Mouse (Mus musculus): Measurements from ENCODE around the gene Dnajc5. TPM values are rescaled to one million over a fixed set of nuclear protein-coding genes. Genes with fewer than 3 reads are reported as not detected.

Gene Dnajc5
- polyA plus RNA-seq, 1 experiment from 2014 or later: 263 TPM

DNA sequence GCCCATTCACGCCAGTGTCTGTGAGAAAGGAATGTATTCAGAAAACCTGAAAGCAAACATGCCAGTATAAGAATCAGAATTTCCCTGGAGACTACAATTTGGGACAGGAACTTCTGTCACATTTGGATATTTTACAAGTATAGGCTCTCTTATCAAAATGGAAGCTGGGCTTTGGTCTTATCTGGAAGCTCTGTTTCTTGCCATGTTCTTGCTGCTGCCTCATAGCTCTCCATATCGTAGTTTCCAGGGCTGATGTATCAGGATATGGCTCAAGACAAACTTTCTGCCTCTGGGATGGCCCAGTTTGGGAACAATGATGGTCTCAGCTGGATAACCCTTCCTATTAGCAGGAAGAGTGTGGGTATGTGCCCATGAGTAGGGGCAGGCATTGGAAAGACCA lies 56.3 kb downstream of the Dnajc5 start:
- Histone ChIP-seq H3K9ac (replicated peaks) (no peak overlapping the region), H3K36me3 (peaks cover 9% of the 10 kb centered on the region; the same call in 1 of the 2 replicates), H3K4me1 (peaks cover 47% of the 10 kb centered on the region), H3K4me3 (replicated peaks) (no peak overlapping the region), H3K9me3 (replicated peaks) (no peaks in the 10 kb centered on the region), H3K4me2 (no peak overlapping the region), H3K27ac (replicated peaks) (no peak overlapping the region), H3K27me3 (replicated peaks) (no peaks in the 10 kb centered on the region)
- no peak for ATAC-seq (ENCODE audit: low FRiP score)
- WGBS: 78% methylated on average over 2 of the region's 2 CpGs

DNA sequence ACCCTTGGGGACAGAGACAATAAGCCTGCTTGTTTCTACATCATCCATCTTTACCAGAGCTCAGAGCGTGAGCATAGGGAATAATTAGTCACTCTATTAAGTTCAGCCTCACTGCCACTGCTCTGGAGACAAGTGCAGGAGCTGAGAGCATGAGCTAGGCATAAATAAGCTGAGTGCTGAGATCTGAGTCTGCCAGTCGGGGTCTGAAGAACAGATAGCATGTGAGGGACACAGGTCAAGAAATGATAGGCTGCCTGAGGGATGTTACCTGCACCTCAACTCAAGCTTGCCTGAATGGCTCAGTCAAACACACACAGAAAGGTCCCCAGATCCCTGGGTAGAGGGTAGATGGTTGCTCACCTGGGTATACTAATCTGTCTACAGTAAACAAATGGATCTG lies 56.8 kb downstream of the Dnajc5 start:
- H3K27ac ChIP-seq (replicated peaks): no peak overlapping the region
- H3K27me3 ChIP-seq (replicated peaks): no peaks in the 10 kb centered on the region
- WGBS: 20% methylated on average over 2 of the region's 2 CpGs
- no peaks in the 10 kb centered on the region for H3K9me3 ChIP-seq (replicated peaks)
- H3K9ac ChIP-seq (replicated peaks): no peak overlapping the region
- H3K4me3 ChIP-seq (replicated peaks): no peak overlapping the region
- H3K36me3 ChIP-seq: peaks cover 5% of the 10 kb centered on the region; the same call in 1 of the 2 replicates
- H3K4me2 ChIP-seq: no peak overlapping the region
- no peak for ATAC-seq (ENCODE audit: low FRiP score)
- peaks cover 52% of the 10 kb centered on the region for H3K4me1 ChIP-seq

- no peaks in the 10 kb centered on the region for H3K9me3 ChIP-seq (replicated peaks)
- no peaks in the 10 kb centered on the region for H3K27me3 ChIP-seq (replicated peaks)
- no peak overlapping the region for H3K4me2 ChIP-seq
- H3K4me3 ChIP-seq (replicated peaks): no peak overlapping the region
- peaks cover 4% of the 10 kb centered on the region; the same call in 1 of the 2 replicates for H3K36me3 ChIP-seq
- no peak for ATAC-seq (ENCODE audit: low FRiP score)
- WGBS: 83% methylated on average over 7 of the region's 7 CpGs
- peaks cover 57% of the 10 kb centered on the region for H3K4me1 ChIP-seq
- H3K9ac ChIP-seq (replicated peaks): no peak overlapping the region
- no peak overlapping the region for H3K27ac ChIP-seq (replicated peaks)
Observed at GRCm38 (mm10) chr2:181577981-181578581, 57.8 kb downstream of the Dnajc5 start.

DNA sequence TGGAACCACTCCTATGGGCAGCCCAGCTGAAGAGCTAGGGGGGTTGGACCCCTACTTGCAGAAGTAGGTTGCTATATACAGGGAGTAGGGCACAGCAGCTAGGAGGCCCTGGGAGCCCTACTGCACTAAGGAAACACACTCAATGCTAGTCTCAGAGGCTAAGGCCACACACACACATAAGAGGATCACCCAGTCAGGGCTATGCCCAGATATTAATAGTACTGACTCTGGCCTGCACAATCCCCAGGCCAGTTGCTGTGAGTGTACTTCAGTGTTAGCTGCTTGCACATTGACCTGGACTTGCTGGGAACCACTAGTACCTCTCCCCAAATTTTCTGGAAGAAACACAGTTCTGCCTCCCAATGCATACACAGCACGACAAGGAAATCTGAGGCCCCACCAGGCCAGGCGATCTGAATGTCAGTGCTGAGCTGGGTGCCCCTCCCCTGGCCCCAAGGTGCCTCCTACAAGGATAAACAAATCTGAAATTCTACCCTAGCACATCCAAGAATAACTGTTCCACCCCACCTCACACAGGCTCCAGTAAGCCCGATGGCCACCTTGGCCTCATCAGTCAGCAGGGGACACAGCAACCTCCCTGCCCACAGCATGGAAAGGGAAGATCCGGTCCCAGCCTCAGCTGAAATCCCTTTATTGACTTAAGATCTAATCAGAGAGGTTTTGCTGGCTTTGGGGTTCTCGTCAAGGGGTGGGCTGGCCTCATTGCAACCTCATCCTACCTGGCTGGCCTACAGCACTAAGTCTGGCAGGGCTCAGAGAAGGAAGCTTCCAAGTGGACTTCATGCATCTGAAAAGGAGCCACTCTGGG lies 58.7 kb downstream of the Dnajc5 start:
- Histone ChIP-seq H3K9ac (replicated peaks) (peak overlapping the region; percentile 9; the same call in 1 of the 2 replicates), H3K27ac (replicated peaks) (no peak overlapping the region), H3K27me3 (replicated peaks) (no peaks in the 10 kb centered on the region), H3K36me3 (peaks cover 9% of the 10 kb centered on the region; the same call in 1 of the 2 replicates), H3K4me3 (replicated peaks) (no peak overlapping the region), H3K4me2 (no peak overlapping the region), H3K9me3 (replicated peaks) (no peaks in the 10 kb centered on the region), H3K4me1 (peaks cover 57% of the 10 kb centered on the region)
- 82% methylated on average over 5 of the region's 5 CpGs for WGBS
- no peak for ATAC-seq (ENCODE audit: low FRiP score)

- H3K4me2 ChIP-seq: no peak overlapping the region
- peaks cover 57% of the 10 kb centered on the region for H3K4me1 ChIP-seq
- 91% methylated on average over 1 of the region's 1 CpGs for WGBS
- no peaks in the 10 kb centered on the region for H3K9me3 ChIP-seq (replicated peaks)
- H3K27ac ChIP-seq (replicated peaks): no peak overlapping the region
- no peak for ATAC-seq (ENCODE audit: low FRiP score)
- H3K36me3 ChIP-seq: peaks cover 16% of the 10 kb centered on the region
- no peaks in the 10 kb centered on the region for H3K27me3 ChIP-seq (replicated peaks)
- H3K4me3 ChIP-seq (replicated peaks): no peak overlapping the region
- H3K9ac ChIP-seq (replicated peaks): no peak overlapping the region
Observed at GRCm38 (mm10) chr2:181579681-181580080, 59.4 kb downstream of the Dnajc5 start.

DNA sequence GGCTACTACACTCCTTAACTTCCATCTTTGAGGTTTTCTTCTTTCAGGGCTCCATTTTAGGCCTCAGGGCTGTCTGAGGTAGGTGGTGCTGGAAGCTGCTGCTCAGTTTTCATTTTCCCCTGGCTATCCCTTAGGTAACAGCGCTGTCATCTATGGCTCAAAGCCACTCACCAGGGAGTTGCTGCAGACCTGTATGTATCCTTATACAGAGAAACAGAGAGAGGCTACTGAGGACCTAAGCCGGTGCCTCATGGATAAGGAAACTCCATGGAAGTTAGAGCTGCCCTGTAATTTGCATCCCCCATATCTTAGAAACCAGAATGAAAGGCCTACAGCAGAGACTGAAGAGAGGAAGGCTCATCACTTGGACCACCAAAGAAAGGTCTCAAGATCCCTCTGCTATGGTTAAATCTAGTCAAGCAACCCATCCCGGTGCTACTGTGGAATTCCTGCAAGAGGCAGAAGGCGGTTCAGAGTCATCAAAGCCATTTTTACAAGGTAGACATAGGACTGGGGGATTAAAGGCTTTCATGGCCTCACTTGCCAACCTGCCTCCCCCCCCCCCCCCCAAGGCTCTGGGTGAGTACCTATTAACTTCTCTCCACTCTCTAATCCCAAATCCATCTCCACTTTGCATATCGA lies 60.0 kb downstream of the Dnajc5 start:
- Histone ChIP-seq H3K36me3 (peaks cover 21% of the 10 kb centered on the region), H3K27ac (replicated peaks) (peak overlapping the region; percentile 91), H3K27me3 (replicated peaks) (no peaks in the 10 kb centered on the region), H3K9me3 (replicated peaks) (no peaks in the 10 kb centered on the region), H3K9ac (replicated peaks) (peak overlapping the region; percentile 86), H3K4me3 (replicated peaks) (peak overlapping the region; percentile 60), H3K4me2 (peak overlapping the region; percentile 91), H3K4me1 (peaks cover 57% of the 10 kb centered on the region)
- ATAC-seq (ENCODE audit: low FRiP score): no peak
- WGBS: 80% methylated on average over 5 of the region's 5 CpGs

GRCm38 (mm10) chr2:181581016-181581401 lies 60.7 kb downstream of the Dnajc5 start:
- H3K9me3 ChIP-seq (replicated peaks): no peaks in the 10 kb centered on the region
- no peaks in the 10 kb centered on the region for H3K27me3 ChIP-seq (replicated peaks)
- H3K36me3 ChIP-seq: peaks cover 29% of the 10 kb centered on the region
- H3K4me2 ChIP-seq: peak overlapping the region; percentile 91
- H3K27ac ChIP-seq (replicated peaks): peak overlapping the region; percentile 91
- peak; percentile 86 for ATAC-seq (ENCODE audit: low FRiP score)
- peak overlapping the region; percentile 86 for H3K9ac ChIP-seq (replicated peaks)
- peaks cover 57% of the 10 kb centered on the region for H3K4me1 ChIP-seq
- H3K4me3 ChIP-seq (replicated peaks): peak overlapping the region; percentile 60
- WGBS: 1% methylated on average over 11 of the region's 11 CpGs

DNA sequence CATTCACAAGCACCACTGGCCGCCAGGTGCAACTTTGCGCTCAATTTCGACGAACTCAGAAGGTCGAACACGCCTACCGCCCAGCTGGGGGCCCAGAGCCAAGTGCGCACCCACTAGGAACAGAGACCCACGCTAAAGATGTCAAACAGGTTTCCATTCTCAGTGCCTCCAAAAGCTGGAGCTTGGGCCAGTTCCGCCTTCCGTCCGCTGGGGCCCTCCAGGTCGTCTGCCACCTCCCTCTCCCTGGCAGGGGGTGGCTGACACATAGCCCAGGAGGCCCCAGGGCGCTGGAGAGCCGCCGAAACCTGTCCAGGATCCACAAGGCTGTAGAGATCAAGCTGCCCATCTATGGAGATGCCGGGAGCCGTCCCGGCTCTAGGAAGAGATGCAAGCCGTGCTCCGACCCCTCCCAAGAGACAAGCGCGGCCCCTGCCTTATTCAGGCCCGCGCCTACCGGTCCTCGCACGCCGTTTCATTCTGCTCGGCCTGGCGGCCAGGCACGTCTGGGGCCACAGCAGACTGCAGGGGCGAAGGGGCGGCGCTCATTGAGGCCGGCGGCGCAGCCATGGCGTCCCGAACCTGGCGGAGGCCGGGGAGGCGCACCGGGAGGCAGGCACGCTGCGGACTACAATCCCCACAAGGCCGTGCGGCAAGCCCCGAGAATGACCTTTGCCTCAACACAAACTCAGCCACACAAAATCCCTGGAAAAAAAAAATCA lies 61.3 kb downstream of the Dnajc5 start:
- peaks cover 57% of the 10 kb centered on the region for H3K4me1 ChIP-seq
- H3K27me3 ChIP-seq (replicated peaks): no peaks in the 10 kb centered on the region
- no peaks in the 10 kb centered on the region for H3K9me3 ChIP-seq (replicated peaks)
- peak overlapping the region; percentile 91 for H3K4me2 ChIP-seq
- peak overlapping the region; percentile 86 for H3K9ac ChIP-seq (replicated peaks)
- peaks cover 34% of the 10 kb centered on the region for H3K36me3 ChIP-seq
- H3K4me3 ChIP-seq (replicated peaks): peak overlapping the region; percentile 60
- peak overlapping the region; percentile 91 for H3K27ac ChIP-seq (replicated peaks)
- under 1% methylated on average over 49 of the region's 49 CpGs for WGBS
- ATAC-seq (ENCODE audit: low FRiP score): peak; percentile 80

DNA sequence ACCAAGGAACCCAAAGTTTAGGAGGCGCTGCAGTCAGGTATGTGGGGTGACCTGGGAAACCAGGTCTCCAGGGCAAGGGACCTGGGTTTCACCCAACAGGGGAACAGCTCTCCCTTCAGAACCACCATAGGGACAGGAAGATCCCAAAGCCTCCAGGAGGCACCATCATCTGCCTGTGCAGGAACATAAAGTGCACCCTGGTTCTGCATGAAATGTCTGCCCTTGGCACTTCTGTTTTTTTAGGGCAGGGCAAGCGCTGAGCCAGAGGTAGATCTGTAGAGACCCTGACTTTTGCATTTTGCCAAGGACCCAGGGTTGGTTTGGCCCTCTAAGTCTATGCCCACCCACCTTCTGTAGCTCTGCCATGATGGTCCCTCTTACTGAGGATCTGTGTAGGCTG lies 62.1 kb downstream of the Dnajc5 start:
- Histone ChIP-seq H3K9me3 (replicated peaks) (no peaks in the 10 kb centered on the region), H3K4me3 (replicated peaks) (peak overlapping the region; percentile 60; the same call in 1 of the 2 replicates), H3K4me1 (peaks cover 49% of the 10 kb centered on the region), H3K27me3 (replicated peaks) (no peaks in the 10 kb centered on the region), H3K4me2 (peak overlapping the region; percentile 91), H3K27ac (replicated peaks) (peak overlapping the region; percentile 91), H3K36me3 (peaks cover 42% of the 10 kb centered on the region), H3K9ac (replicated peaks) (no peak overlapping the region)
- WGBS: 93% methylated on average over 2 of the region's 2 CpGs
- ATAC-seq (ENCODE audit: low FRiP score): no peak

DNA sequence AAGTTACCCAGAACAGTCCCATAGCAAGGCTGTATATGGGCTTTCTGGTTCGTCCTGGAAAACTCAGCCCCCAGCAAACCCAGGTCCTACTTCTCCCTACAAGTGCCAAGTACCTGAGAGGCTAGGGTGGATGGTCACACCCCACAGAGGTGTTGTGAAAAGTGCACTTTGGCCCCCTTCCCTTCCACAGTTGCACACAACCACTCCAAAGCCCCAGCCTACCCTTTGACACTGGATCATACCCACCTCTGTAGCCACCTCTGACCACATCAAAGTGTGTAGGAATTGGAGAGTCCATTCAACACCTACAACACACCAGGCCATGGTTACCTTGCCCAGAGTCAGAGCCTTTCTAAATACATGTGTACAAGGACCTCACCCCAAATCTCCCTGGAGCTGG lies 62.7 kb downstream of the Dnajc5 start:
- 82% methylated on average over 1 of the region's 1 CpGs for WGBS
- no peak overlapping the region for H3K4me3 ChIP-seq (replicated peaks)
- peaks cover 46% of the 10 kb centered on the region for H3K36me3 ChIP-seq
- ATAC-seq (ENCODE audit: low FRiP score): no peak
- H3K9me3 ChIP-seq (replicated peaks): no peaks in the 10 kb centered on the region
- no peaks in the 10 kb centered on the region for H3K27me3 ChIP-seq (replicated peaks)
- no peak overlapping the region for H3K9ac ChIP-seq (replicated peaks)
- no peak overlapping the region for H3K4me2 ChIP-seq
- H3K4me1 ChIP-seq: peaks cover 44% of the 10 kb centered on the region
- no peak overlapping the region; the same call in 1 of the 2 replicates for H3K27ac ChIP-seq (replicated peaks)

Measured in neural tube, embryonic 15.5 days (tissue).